Mouse (Mus musculus) adrenal gland, adult 18-20 months (tissue): ENCODE data around the gene Soga3. TPM values are rescaled to one million over a fixed set of nuclear protein-coding genes. Genes with fewer than 3 reads are reported as not detected.

Source experiments
- DNase-seq, 2 experiments: peaks; one replicate each; pipeline ENCODE4 v3.0.0; 2021 to 2022; ENCODE audit warnings: low spot score in 2 of 2
- long read RNA-seq, 2 experiments: library from polyadenylated mRNA; stranded (forward); transcript quantifications; one replicate each; pipeline ENCODE4 v2.0.0; 2021
- total RNA-seq, 2 experiments: library from RNA; stranded (reverse); gene quantifications; 1 replicate in 1 of 2; 2 replicates in 1 of 2; pipeline ENCODE4 v1.2.3; 2021

Gene Soga3
- total RNA-seq: 1 to 10 TPM; 9.5 to 9.7 TPM
- long read RNA-seq, experiment 1, full-length matches to known transcripts: 1 of 9 reads
- long read RNA-seq, experiment 1, partial matches to known transcripts: 7 of 9 reads
- long read RNA-seq, experiment 1, other reads (novel, unspliced or antisense): 1 of 9 reads
- long read RNA-seq, experiment 2, partial matches to known transcripts: 10 of 13 reads
- long read RNA-seq, experiment 2, other reads (novel, unspliced or antisense): 3 of 13 reads

GRCm38 (mm10) chr10:29143566-29144335, at the start of gene Soga3:
Soga3 (plus strand) TSS chr10:29143839.
- DNase-seq: no peak

GRCm38 (mm10) chr10:29106962-29107361, 36.7 kb upstream of the Soga3 start:
- DNase-seq: no peak

GRCm38 (mm10) chr10:29142556-29143105, 1.0 kb upstream of the Soga3 start:
- DNase-seq: no peak

GRCm38 (mm10) chr10:29144612-29145405, 1.2 kb downstream of the Soga3 start:
- DNase-seq: no peak

GRCm38 (mm10) chr10:29146198-29146857, 2.7 kb downstream of the Soga3 start:
- no peak for DNase-seq

- DNase-seq: peak; percentile 51 to 69
These were observed 3.4 kb downstream of the Soga3 start for GRCm38 (mm10) chr10:29146858-29147640.

GRCm38 (mm10) chr10:29147641-29147990, 4.0 kb downstream of the Soga3 start:
- no peak for DNase-seq

- DNase-seq: no peak
These were observed 4.4 kb downstream of the Soga3 start for GRCm38 (mm10) chr10:29148076-29148475.

- no peak for DNase-seq
These were observed 11.7 kb downstream of the Soga3 start for GRCm38 (mm10) chr10:29155304-29155703.

GRCm38 (mm10) chr10:29161664-29162063, 18.0 kb downstream of the Soga3 start:
- no peak for DNase-seq

- no peak for DNase-seq
These were observed 30.1 kb downstream of the Soga3 start for GRCm38 (mm10) chr10:29173778-29174177.

- DNase-seq: no peak
These were observed 32.0 kb downstream of the Soga3 start for GRCm38 (mm10) chr10:29175656-29176055.

GRCm38 (mm10) chr10:29176881-29177280, 33.2 kb downstream of the Soga3 start:
- DNase-seq: no peak

- DNase-seq: peak; percentile 6 to 24
These were observed 34.4 kb downstream of the Soga3 start for GRCm38 (mm10) chr10:29178003-29178402.

- DNase-seq: no peak
These were observed 36.6 kb downstream of the Soga3 start for GRCm38 (mm10) chr10:29180210-29180609.

GRCm38 (mm10) chr10:29181046-29181445, 37.4 kb downstream of the Soga3 start:
- DNase-seq: no peak

- no peak for DNase-seq
These were observed 50.1 kb downstream of the Soga3 start for GRCm38 (mm10) chr10:29193769-29194168.

- DNase-seq: no peak
These were observed 53.2 kb downstream of the Soga3 start for GRCm38 (mm10) chr10:29196811-29197210.

GRCm38 (mm10) chr10:29198642-29199041, 55.0 kb downstream of the Soga3 start, which contains the start of gene Gm49353:
Gm49353 (plus strand) TSS chr10:29198954.
- no peak for DNase-seq

GRCm38 (mm10) chr10:29199835-29200234, 56.2 kb downstream of the Soga3 start:
- DNase-seq: no peak
